Mouse (Mus musculus) liver, embryonic 11.5 days (tissue): ENCODE measurements around the gene Vmn2r-ps159. TPM values are rescaled to one million over a fixed set of nuclear protein-coding genes. Genes with fewer than 3 reads are reported as not detected.
"Not testable (repeated sequence)": the region's sequence is repeated elsewhere in the genome, so short reads cannot be mapped to it uniquely, and the experiment has no call there.

Source experiments
- ATAC-seq: fragments of 200-750 bp; cut with Nextera tagmentation; replicated peaks from 2 replicates; pipeline ENCODE4 v1.8.0; 2017; ENCODE audit warnings: moderate number of reproducible peaks, mild to moderate bottlenecking, moderate TSS enrichment, moderate library complexity; ENCODE audit not compliant: low FRiP score
- DNase-seq: peaks from one replicate; pipeline ENCODE4 v3.0.0-alpha.2; 2017; ENCODE audit warnings: low spot score
- H3K27ac ChIP-seq: fragments of 300-500 bp; sonication (generic); 2 replicates; pipeline ENCODE4 v1.5.1; 2014; ENCODE audit warnings: mild to moderate bottlenecking, low read depth, low read length, control low read depth
- H3K27me3 ChIP-seq: fragments of 300-500 bp; sonication (generic); replicated peaks from 2 replicates; pipeline ENCODE4 v1.6.1; 2014; ENCODE audit warnings: low read length, mixed read lengths; ENCODE audit not compliant: control insufficient read depth, insufficient read depth
- H3K36me3 ChIP-seq: fragments of 300-500 bp; sonication (generic); 2 replicates; pipeline ENCODE4 v1.6.1; 2014; ENCODE audit warnings: mild to moderate bottlenecking, low read length, moderate library complexity, mixed read lengths; ENCODE audit not compliant: control insufficient read depth, insufficient read depth
- H3K4me1 ChIP-seq: fragments of 300-500 bp; sonication (generic); replicated peaks from 2 replicates; pipeline ENCODE4 v1.6.1; 2014; ENCODE audit warnings: low read length, mixed read lengths; ENCODE audit not compliant: control insufficient read depth, insufficient read depth
- H3K4me2 ChIP-seq: fragments of 300-500 bp; sonication (generic); 2 replicates; pipeline ENCODE4 v1.6.1; 2014; ENCODE audit warnings: mild to moderate bottlenecking, control low read depth, moderate library complexity
- H3K4me3 ChIP-seq: fragments of 300-500 bp; sonication (generic); 2 replicates; pipeline ENCODE4 v1.5.1; 2014; ENCODE audit warnings: low read depth, low read length, control low read depth
- H3K9ac ChIP-seq: fragments of 300-500 bp; sonication (generic); 2 replicates; pipeline ENCODE4 v1.6.1; 2014; ENCODE audit warnings: low read depth, low read length, control low read depth
- H3K9me3 ChIP-seq: fragments of 300-500 bp; sonication (generic); 2 replicates; pipeline ENCODE4 v1.6.1; 2016; ENCODE audit warnings: low read length, inconsistent platforms, mixed read lengths; ENCODE audit not compliant: control insufficient read depth
- WGBS: fragments of 180-500 bp; shearing (Covaris S2); extraction: QIAGEN DNeasy Blood & Tissue Kit; methylation state at CpG from one replicate; pipeline ENCODE4 v1.1.7; 2014; 5-methylcytosine and 5-hydroxymethylcytosine counted together
- polyA plus RNA-seq: library from polyadenylated mRNA; unstranded; fragments of >200 nt; fragmentation: Nextera tagmentation; extraction: Ambion mirVana; gene quantifications from 2 replicates; pipeline ENCODE4 v1.2.1, GENCODE M21; 2014

The Vmn2r-ps159 gene
- not detected in 2 replicates for polyA plus RNA-seq

GRCm38 (mm10) chr4:156330803-156331202, at the start of gene Vmn2r-ps159:
Vmn2r-ps159 (plus strand) TSS chr4:156331103.
- not testable (repeated sequence) for H3K4me3 ChIP-seq, H3K27ac ChIP-seq, H3K36me3 ChIP-seq, ATAC-seq, DNase-seq, H3K9me3 ChIP-seq, H3K4me1 ChIP-seq, H3K27me3 ChIP-seq, H3K4me2 ChIP-seq, H3K9ac ChIP-seq
- 64% methylated on average over 3 of the region's 3 CpGs for WGBS

GRCm38 (mm10) chr4:156341601-156342504, 10.9 kb downstream of the Vmn2r-ps159 start:
- ATAC-seq = peak; percentile 36; the same call in 1 of the 2 replicates
- not testable (repeated sequence) for H3K4me2 ChIP-seq, H3K9ac ChIP-seq, H3K4me1 ChIP-seq, H3K4me3 ChIP-seq, H3K27me3 ChIP-seq, H3K9me3 ChIP-seq, H3K36me3 ChIP-seq, DNase-seq, H3K27ac ChIP-seq
- 74% methylated on average over 4 of the region's 4 CpGs for WGBS

GRCm38 (mm10) chr4:156342569-156343325, 11.8 kb downstream of the Vmn2r-ps159 start:
- DNase-seq = peak; percentile 70
- ATAC-seq = peak; percentile 71
- Histone ChIP-seq H3K9ac (no peak overlapping the region), H3K4me1 (no peaks in the 10 kb centered on the region), H3K9me3 (peaks cover 7% of the 10 kb centered on the region; the same call in 1 of the 2 replicates), H3K27ac (no peak overlapping the region), H3K27me3 (no peaks in the 10 kb centered on the region), H3K4me3 (no peak overlapping the region), H3K36me3 (no peaks in the 10 kb centered on the region), H3K4me2 (no peak overlapping the region)
- 82% methylated on average over 2 of the region's 2 CpGs for WGBS

- H3K4me2 ChIP-seq = no peak overlapping the region
- H3K36me3 ChIP-seq = no peaks in the 10 kb centered on the region
- H3K27ac ChIP-seq = no peak overlapping the region
- H3K9me3 ChIP-seq = peaks cover 7% of the 10 kb centered on the region; the same call in 1 of the 2 replicates
- H3K9ac ChIP-seq = no peak overlapping the region
- no peak overlapping the region for H3K4me3 ChIP-seq
- peak; percentile 43; the same call in 1 of the 2 replicates for ATAC-seq
- DNase-seq = no peak
- H3K4me1 ChIP-seq = no peaks in the 10 kb centered on the region
- H3K27me3 ChIP-seq = no peaks in the 10 kb centered on the region
- 87% methylated on average over 1 of the region's 1 CpGs for WGBS
Observed at GRCm38 (mm10) chr4:156343332-156343731, 12.4 kb downstream of the Vmn2r-ps159 start.

GRCm38 (mm10) chr4:156356756-156357437, 26.0 kb downstream of the Vmn2r-ps159 start:
- not testable (repeated sequence) for H3K36me3 ChIP-seq, H3K4me1 ChIP-seq, DNase-seq, H3K9me3 ChIP-seq, H3K27me3 ChIP-seq, H3K27ac ChIP-seq, H3K4me3 ChIP-seq, H3K9ac ChIP-seq, H3K4me2 ChIP-seq
- WGBS = 53% methylated on average over 3 of the region's 3 CpGs
- ATAC-seq = peak; percentile 68; the same call in 1 of the 2 replicates

Other genes with a start within 250 kb of the Vmn2r-ps159 start
- 34.5 and 39.4 TPM in 2 replicates for gene 9430015G10Rik, start 221.1 kb upstream of the Vmn2r-ps159 start, polyA plus RNA-seq
- 0.16 and 0.30 TPM in 2 replicates for gene Rnf223, start 200.6 kb upstream of the Vmn2r-ps159 start, polyA plus RNA-seq
- gene Agrn, start 133.6 kb upstream of the Vmn2r-ps159 start, polyA plus RNA-seq = 31.6 and 35.5 TPM in 2 replicates
- gene Isg15, start 130.3 kb upstream of the Vmn2r-ps159 start, polyA plus RNA-seq = 0.47 and 0.51 TPM in 2 replicates
- 0.08 and 0.73 TPM in 2 replicates for gene AW011738, start 127.8 kb upstream of the Vmn2r-ps159 start, polyA plus RNA-seq
- gene Perm1, start 115.2 kb upstream of the Vmn2r-ps159 start, polyA plus RNA-seq = 0.25 TPM in 2 replicates
- 9.1 and 11.8 TPM in 2 replicates for gene Plekhn1, start 96.2 kb upstream of the Vmn2r-ps159 start, polyA plus RNA-seq
- 152 and 155 TPM in 2 replicates for gene Noc2l, start 95.1 kb upstream of the Vmn2r-ps159 start, polyA plus RNA-seq
- gene Samd11, start 75.4 kb upstream of the Vmn2r-ps159 start, polyA plus RNA-seq = 8.9 and 9.7 TPM in 2 replicates